Mouse (Mus musculus) embryonic fibroblast, embryonic 13.5 days (primary cell): ENCODE measurements around the gene Slc2a6.

Experiments used
- CTCF ChIP-seq: IDR thresholded peaks from 2 replicates; pipeline ENCODE4 v1.5.1; 2011; ENCODE audit warnings: mild to moderate bottlenecking, control low read depth, low read length, moderate library complexity, borderline replicate concordance; ENCODE audit not compliant: insufficient read depth
- POLR2A ChIP-seq: IDR thresholded peaks from 2 replicates; pipeline ENCODE4 v1.6.1; 2011; ENCODE audit warnings: low read depth, mild to moderate bottlenecking, control low read depth, low read length, moderate library complexity

- TF ChIP-seq CTCF (no peak), POLR2A (no peak)
Measured at GRCm38 (mm10) chr2:27026332-27026731, 1.5 kb downstream of the Slc2a6 start.
